Mouse (Mus musculus): ENCODE measurements around the gene Smg5. TPM values are rescaled to one million over a fixed set of nuclear protein-coding genes. Genes with fewer than 3 reads are reported as not detected.
A peak's percentile ranks its signal among the peaks of the same experiment; 100 is the strongest.

Smg5 gene
- polyA plus RNA-seq, 1 experiment from 2014 or later = 66.1 TPM

GRCm38 (mm10) chr3:88331282-88331681 is 4.8 kb upstream of the Smg5 start:
- no peak overlapping the region for H3K4me2 ChIP-seq
- H3K27me3 ChIP-seq = no peaks in the 10 kb centered on the region
- ATAC-seq (ENCODE audit: low read depth) = no peak
- 30% methylated on average over 2 of the region's 2 CpGs for WGBS
- peaks cover 26% of the 10 kb centered on the region for H3K36me3 ChIP-seq
- no peak overlapping the region for H3K9ac ChIP-seq
- no peaks in the 10 kb centered on the region for H3K9me3 ChIP-seq
- H3K27ac ChIP-seq (replicated peaks) = no peak overlapping the region
- no peak overlapping the region for H3K4me3 ChIP-seq
- H3K4me1 ChIP-seq (replicated peaks) = peaks cover 11% of the 10 kb centered on the region

- H3K9ac ChIP-seq = no peak overlapping the region
- H3K4me3 ChIP-seq = no peak overlapping the region
Measured at GRCm38 (mm10) chr3:88334029-88334658, 1.9 kb upstream of the Smg5 start.

GRCm38 (mm10) chr3:88334902-88335435 is 1.1 kb upstream of the Smg5 start:
- H3K4me1 ChIP-seq (replicated peaks) = peaks cover 31% of the 10 kb centered on the region
- H3K9ac ChIP-seq = peak overlapping the region; percentile 91
- ATAC-seq (ENCODE audit: low read depth) = no peak
- no peaks in the 10 kb centered on the region for H3K36me3 ChIP-seq
- H3K27ac ChIP-seq (replicated peaks) = peak overlapping the region; percentile 96
- 31% methylated on average over 3 of the region's 3 CpGs for WGBS
- H3K4me3 ChIP-seq = peak overlapping the region; percentile 82
- H3K9me3 ChIP-seq = no peaks in the 10 kb centered on the region
- H3K4me2 ChIP-seq = peak overlapping the region; percentile 72
- H3K27me3 ChIP-seq = no peaks in the 10 kb centered on the region

More at GRCm38 (mm10) chr3:88334029-88334658, 1.9 kb upstream of the Smg5 start:
- no peak overlapping the region for H3K4me2 ChIP-seq
- no peaks in the 10 kb centered on the region for H3K27me3 ChIP-seq
- H3K9me3 ChIP-seq = no peaks in the 10 kb centered on the region
- ATAC-seq (ENCODE audit: low read depth) = no peak
- H3K4me1 ChIP-seq (replicated peaks) = peaks cover 28% of the 10 kb centered on the region
- H3K27ac ChIP-seq (replicated peaks) = no peak overlapping the region
- peaks cover 8% of the 10 kb centered on the region; the same call in 1 of the 2 replicates for H3K36me3 ChIP-seq
- 62% methylated on average over 12 of the region's 12 CpGs for WGBS

GRCm38 (mm10) chr3:88335436-88336053 is 515 bp upstream of the Smg5 start:
- H3K4me2 ChIP-seq = peak overlapping the region; percentile 72
- no peaks in the 10 kb centered on the region for H3K27me3 ChIP-seq
- no peaks in the 10 kb centered on the region for H3K36me3 ChIP-seq
- peak overlapping the region; percentile 91 for H3K9ac ChIP-seq
- ATAC-seq (ENCODE audit: low read depth) = peak; percentile 68; the same call in 1 of the 2 replicates
- H3K4me1 ChIP-seq (replicated peaks) = peaks cover 31% of the 10 kb centered on the region
- H3K4me3 ChIP-seq = peak overlapping the region; percentile 82
- 2% methylated on average over 27 of the region's 27 CpGs for WGBS
- H3K9me3 ChIP-seq = no peaks in the 10 kb centered on the region
- H3K27ac ChIP-seq (replicated peaks) = peak overlapping the region; percentile 96

GRCm38 (mm10) chr3:88337367-88338020 is 1.4 kb downstream of the Smg5 start:
- WGBS = 78% methylated on average over 11 of the region's 11 CpGs
- H3K4me3 ChIP-seq = peak overlapping the region; percentile 82

GRCm38 (mm10) chr3:88338316-88338715 is 2.3 kb downstream of the Smg5 start:
- H3K27ac ChIP-seq (replicated peaks) = no peak overlapping the region
- H3K9ac ChIP-seq = no peak overlapping the region
- peaks cover 19% of the 10 kb centered on the region for H3K36me3 ChIP-seq
- WGBS = 94% methylated on average over 7 of the region's 7 CpGs
- no peaks in the 10 kb centered on the region for H3K9me3 ChIP-seq
- H3K4me1 ChIP-seq (replicated peaks) = peaks cover 31% of the 10 kb centered on the region
- H3K4me3 ChIP-seq = no peak overlapping the region
- no peak overlapping the region for H3K4me2 ChIP-seq
- no peak for ATAC-seq (ENCODE audit: low read depth)
- H3K27me3 ChIP-seq = no peaks in the 10 kb centered on the region

More at GRCm38 (mm10) chr3:88337367-88338020, 1.4 kb downstream of the Smg5 start:
- no peaks in the 10 kb centered on the region for H3K9me3 ChIP-seq
- H3K4me1 ChIP-seq (replicated peaks) = peaks cover 31% of the 10 kb centered on the region
- peaks cover 10% of the 10 kb centered on the region for H3K36me3 ChIP-seq
- H3K9ac ChIP-seq = 0 out of 2 replicates have a peak overlapping the region, but pooled peaks have one; percentile 52
- no peak overlapping the region for H3K27ac ChIP-seq (replicated peaks)
- no peaks in the 10 kb centered on the region for H3K27me3 ChIP-seq
- no peak for ATAC-seq (ENCODE audit: low read depth)
- peak overlapping the region; percentile 72 for H3K4me2 ChIP-seq

GRCm38 (mm10) chr3:88339006-88339405 is 2.9 kb downstream of the Smg5 start:
- H3K4me3 ChIP-seq = no peak overlapping the region
- H3K4me2 ChIP-seq = no peak overlapping the region
- no peak for ATAC-seq (ENCODE audit: low read depth)
- H3K36me3 ChIP-seq = peaks cover 26% of the 10 kb centered on the region
- no peak overlapping the region for H3K9ac ChIP-seq
- WGBS = 84% methylated on average over 3 of the region's 3 CpGs
- H3K27ac ChIP-seq (replicated peaks) = no peak overlapping the region
- no peaks in the 10 kb centered on the region for H3K27me3 ChIP-seq
- H3K4me1 ChIP-seq (replicated peaks) = peaks cover 31% of the 10 kb centered on the region
- no peaks in the 10 kb centered on the region for H3K9me3 ChIP-seq

- H3K4me1 ChIP-seq (replicated peaks) = no peaks in the 10 kb centered on the region
- H3K36me3 ChIP-seq = peaks cover 99% of the 10 kb centered on the region
- H3K4me2 ChIP-seq = no peak overlapping the region
- H3K4me3 ChIP-seq = no peak overlapping the region
- ATAC-seq (ENCODE audit: low read depth) = no peak
- no peaks in the 10 kb centered on the region for H3K9me3 ChIP-seq
- 90% methylated on average over 13 of the region's 13 CpGs for WGBS
- no peak overlapping the region for H3K9ac ChIP-seq
- H3K27ac ChIP-seq (replicated peaks) = no peak overlapping the region
- no peaks in the 10 kb centered on the region for H3K27me3 ChIP-seq
Measured at GRCm38 (mm10) chr3:88350732-88351131, 14.7 kb downstream of the Smg5 start.

- H3K36me3 ChIP-seq = peaks cover 99% of the 10 kb centered on the region
Measured at GRCm38 (mm10) chr3:88352907-88353306, 16.8 kb downstream of the Smg5 start.

GRCm38 (mm10) chr3:88354396-88355165 is 18.5 kb downstream of the Smg5 start:
- no peaks in the 10 kb centered on the region for H3K9me3 ChIP-seq
- peaks cover 99% of the 10 kb centered on the region for H3K36me3 ChIP-seq
- no peak overlapping the region for H3K4me2 ChIP-seq
- H3K4me3 ChIP-seq = no peak overlapping the region
- H3K27me3 ChIP-seq = no peaks in the 10 kb centered on the region
- H3K4me1 ChIP-seq (replicated peaks) = no peaks in the 10 kb centered on the region; the same call in 1 of the 2 replicates
- ATAC-seq (ENCODE audit: low read depth) = no peak
- 95% methylated on average over 8 of the region's 8 CpGs for WGBS
- H3K27ac ChIP-seq (replicated peaks) = no peak overlapping the region
- H3K9ac ChIP-seq = no peak overlapping the region

More at GRCm38 (mm10) chr3:88352907-88353306, 16.8 kb downstream of the Smg5 start:
- no peak overlapping the region for H3K27ac ChIP-seq (replicated peaks)
- no peak for ATAC-seq (ENCODE audit: low read depth)
- H3K9ac ChIP-seq = no peak overlapping the region
- WGBS = 94% methylated on average over 9 of the region's 9 CpGs
- H3K4me2 ChIP-seq = no peak overlapping the region
- no peaks in the 10 kb centered on the region for H3K4me1 ChIP-seq (replicated peaks)
- no peak overlapping the region for H3K4me3 ChIP-seq
- no peaks in the 10 kb centered on the region for H3K27me3 ChIP-seq
- H3K9me3 ChIP-seq = no peaks in the 10 kb centered on the region

GRCm38 (mm10) chr3:88359584-88359983 is 23.5 kb downstream of the Smg5 start:
- H3K4me3 ChIP-seq = no peak overlapping the region
- H3K9me3 ChIP-seq = no peaks in the 10 kb centered on the region
- peak overlapping the region; percentile 29; the same call in 1 of the 2 replicates for H3K27ac ChIP-seq (replicated peaks)
- 56% methylated on average over 5 of the region's 5 CpGs for WGBS
- no peak overlapping the region for H3K9ac ChIP-seq
- ATAC-seq (ENCODE audit: low read depth) = no peak
- H3K4me1 ChIP-seq (replicated peaks) = no peaks in the 10 kb centered on the region; the same call in 1 of the 2 replicates
- H3K27me3 ChIP-seq = peaks cover 3% of the 10 kb centered on the region
- peaks cover 84% of the 10 kb centered on the region for H3K36me3 ChIP-seq
- H3K4me2 ChIP-seq = no peak overlapping the region

Data from neural tube, embryonic 13.5 days (tissue).